Mouse (Mus musculus): ENCODE results near the gene Nfkbiz. TPM values are rescaled to one million over a fixed set of nuclear protein-coding genes. Genes with fewer than 3 reads are reported as not detected.

The Nfkbiz gene
- polyA plus RNA-seq, 1 experiment from 2014 or later: 1.8 TPM

- Histone ChIP-seq H3K27ac (no peak overlapping the region), H3K4me3 (no peak overlapping the region), H3K27me3 (peaks cover 7% of the 10 kb centered on the region), H3K4me1 (peaks cover 20% of the 10 kb centered on the region), H3K9me3 (replicated peaks) (no peaks in the 10 kb centered on the region), H3K36me3 (no peaks in the 10 kb centered on the region), H3K9ac (no peak overlapping the region), H3K4me2 (replicated peaks) (no peak overlapping the region)
- ATAC-seq (ENCODE audit: low FRiP score): no peak
- WGBS: 51% methylated on average over 11 of the region's 11 CpGs
Observed at GRCm38 (mm10) chr16:55823398-55824155, 15.1 kb downstream of the Nfkbiz start.

GRCm38 (mm10) chr16:55822741-55823397 is 15.8 kb downstream of the Nfkbiz start:
- peak overlapping the region; percentile 97 for H3K4me2 ChIP-seq (replicated peaks)
- 0 out of 2 replicates have a peak, but pooled peaks cover 6% of the 10 kb centered on the region for H3K36me3 ChIP-seq
- no peak overlapping the region for H3K9ac ChIP-seq
- no peak for ATAC-seq (ENCODE audit: low FRiP score)
- H3K27me3 ChIP-seq: peaks cover 7% of the 10 kb centered on the region
- peaks cover 20% of the 10 kb centered on the region for H3K4me1 ChIP-seq
- WGBS: 40% methylated on average over 18 of the region's 18 CpGs
- peak overlapping the region; percentile 76; the same call in 1 of the 2 replicates for H3K4me3 ChIP-seq
- H3K27ac ChIP-seq: no peak overlapping the region
- H3K9me3 ChIP-seq (replicated peaks): no peaks in the 10 kb centered on the region

GRCm38 (mm10) chr16:55821997-55822740 is 16.5 kb downstream of the Nfkbiz start:
- Histone ChIP-seq H3K36me3 (0 out of 2 replicates have a peak, but pooled peaks cover 9% of the 10 kb centered on the region), H3K27ac (peak overlapping the region; percentile 62), H3K4me2 (replicated peaks) (peak overlapping the region; percentile 97), H3K9me3 (replicated peaks) (no peaks in the 10 kb centered on the region), H3K27me3 (peaks cover 7% of the 10 kb centered on the region), H3K4me3 (peak overlapping the region; percentile 76), H3K4me1 (peaks cover 20% of the 10 kb centered on the region), H3K9ac (peak overlapping the region; percentile 77)
- under 1% methylated on average over 67 of the region's 67 CpGs for WGBS
- peak; percentile 94 for ATAC-seq (ENCODE audit: low FRiP score)

GRCm38 (mm10) chr16:55821571-55821981 is 17.1 kb downstream of the Nfkbiz start:
- Histone ChIP-seq H3K27ac (peak overlapping the region; percentile 52; the same call in 1 of the 2 replicates), H3K4me3 (peak overlapping the region; percentile 76), H3K4me1 (peaks cover 20% of the 10 kb centered on the region), H3K27me3 (peaks cover 7% of the 10 kb centered on the region), H3K9ac (peak overlapping the region; percentile 77), H3K4me2 (replicated peaks) (peak overlapping the region; percentile 97), H3K9me3 (replicated peaks) (no peaks in the 10 kb centered on the region), H3K36me3 (peaks cover 13% of the 10 kb centered on the region)
- WGBS: 0% methylated on average over 26 of the region's 40 CpGs
- no peak; the same call in none of the 2 replicates for ATAC-seq (ENCODE audit: low FRiP score)

- Histone ChIP-seq H3K27ac (no peak overlapping the region), H3K4me1 (peaks cover 20% of the 10 kb centered on the region), H3K27me3 (peaks cover 7% of the 10 kb centered on the region), H3K9ac (peak overlapping the region; percentile 77), H3K4me2 (replicated peaks) (peak overlapping the region; percentile 97), H3K4me3 (peak overlapping the region; percentile 76), H3K9me3 (replicated peaks) (no peaks in the 10 kb centered on the region), H3K36me3 (peaks cover 18% of the 10 kb centered on the region)
- 20% methylated on average over 20 of the region's 20 CpGs for WGBS
- ATAC-seq (ENCODE audit: low FRiP score): no peak
Observed at GRCm38 (mm10) chr16:55820916-55821570, 17.7 kb downstream of the Nfkbiz start.

- no peak for ATAC-seq (ENCODE audit: low FRiP score)
- H3K27me3 ChIP-seq: peaks cover 7% of the 10 kb centered on the region
- peak overlapping the region; percentile 97 for H3K4me2 ChIP-seq (replicated peaks)
- peaks cover 20% of the 10 kb centered on the region for H3K4me1 ChIP-seq
- no peak overlapping the region for H3K9ac ChIP-seq
- H3K36me3 ChIP-seq: peaks cover 25% of the 10 kb centered on the region
- no peaks in the 10 kb centered on the region for H3K9me3 ChIP-seq (replicated peaks)
- peak overlapping the region; percentile 76 for H3K4me3 ChIP-seq
- H3K27ac ChIP-seq: no peak overlapping the region
- 65% methylated on average over 13 of the region's 13 CpGs for WGBS
Observed at GRCm38 (mm10) chr16:55820161-55820915, 18.4 kb downstream of the Nfkbiz start.

- peaks cover 7% of the 10 kb centered on the region for H3K27me3 ChIP-seq
- no peak overlapping the region for H3K27ac ChIP-seq
- H3K36me3 ChIP-seq: peaks cover 31% of the 10 kb centered on the region
- 71% methylated on average over 15 of the region's 15 CpGs for WGBS
- no peak overlapping the region; the same call in 1 of the 2 replicates for H3K4me2 ChIP-seq (replicated peaks)
- peaks cover 20% of the 10 kb centered on the region for H3K4me1 ChIP-seq
- no peak overlapping the region for H3K4me3 ChIP-seq
- no peaks in the 10 kb centered on the region for H3K9me3 ChIP-seq (replicated peaks)
- no peak for ATAC-seq (ENCODE audit: low FRiP score)
- no peak overlapping the region for H3K9ac ChIP-seq
Observed at GRCm38 (mm10) chr16:55819186-55819861, 19.4 kb downstream of the Nfkbiz start.

- WGBS: 97% methylated on average over 28 of the region's 28 CpGs
- Histone ChIP-seq H3K9ac (no peak overlapping the region), H3K27ac (no peak overlapping the region), H3K4me2 (replicated peaks) (no peak overlapping the region), H3K9me3 (replicated peaks) (no peaks in the 10 kb centered on the region), H3K27me3 (peaks cover 3% of the 10 kb centered on the region; the same call in 1 of the 2 replicates), H3K36me3 (peaks cover 40% of the 10 kb centered on the region), H3K4me1 (peaks cover 16% of the 10 kb centered on the region), H3K4me3 (no peak overlapping the region)
- ATAC-seq (ENCODE audit: low FRiP score): no peak
Observed at GRCm38 (mm10) chr16:55817717-55818515, 20.8 kb downstream of the Nfkbiz start.

- Histone ChIP-seq H3K4me3 (no peak overlapping the region), H3K27ac (no peak overlapping the region), H3K9me3 (replicated peaks) (no peaks in the 10 kb centered on the region), H3K4me2 (replicated peaks) (no peak overlapping the region), H3K36me3 (peaks cover 45% of the 10 kb centered on the region), H3K4me1 (peaks cover 14% of the 10 kb centered on the region), H3K27me3 (no peaks in the 10 kb centered on the region), H3K9ac (no peak overlapping the region)
- WGBS: 94% methylated on average over 13 of the region's 13 CpGs
- ATAC-seq (ENCODE audit: low FRiP score): no peak
Observed at GRCm38 (mm10) chr16:55816202-55816941, 22.3 kb downstream of the Nfkbiz start.

- no peak for ATAC-seq (ENCODE audit: low FRiP score)
- no peak overlapping the region for H3K9ac ChIP-seq
- H3K27me3 ChIP-seq: no peaks in the 10 kb centered on the region
- H3K4me3 ChIP-seq: no peak overlapping the region
- H3K4me1 ChIP-seq: peaks cover 11% of the 10 kb centered on the region
- peaks cover 45% of the 10 kb centered on the region for H3K36me3 ChIP-seq
- H3K9me3 ChIP-seq (replicated peaks): no peaks in the 10 kb centered on the region
- H3K27ac ChIP-seq: no peak overlapping the region
- no peak overlapping the region for H3K4me2 ChIP-seq (replicated peaks)
- WGBS: 84% methylated on average over 14 of the region's 14 CpGs
Observed at GRCm38 (mm10) chr16:55815466-55815865, 23.2 kb downstream of the Nfkbiz start.

Measured in hindbrain, embryonic 12.5 days (tissue).